Mouse (Mus musculus): ENCODE data around the gene Abca7.

GRCm38 (mm10) chr10:79958140-79958816 lies 38.0 kb upstream of the Abca7 start:
- TF ChIP-seq CTCF (IDR thresholded peaks at IDR 0.05; ENCODE audit: low read depth) (peak; percentile 99), EP300 (IDR thresholded peaks at IDR 0.05; ENCODE audit: low read depth) (no peak)
